Mouse (Mus musculus) kidney, embryonic 14.5 days (tissue): ENCODE data around the gene Sema6d. TPM values are rescaled to one million over a fixed set of nuclear protein-coding genes. Genes with fewer than 3 reads are reported as not detected.

Source experiments
- ATAC-seq: fragments of 200-750 bp; cut with Nextera tagmentation; 2 replicates; pipeline ENCODE4 v1.8.0; 2017; ENCODE audit warnings: moderate number of reproducible peaks, mild to moderate bottlenecking, moderate TSS enrichment, moderate library complexity; ENCODE audit not compliant: low FRiP score, low TSS enrichment
- H3K27ac ChIP-seq: fragments of 300-500 bp; sonication (generic); 2 replicates; pipeline ENCODE4 v1.5.1; 2014; ENCODE audit warnings: low read depth, mild to moderate bottlenecking, low read length, moderate library complexity, mixed read lengths
- H3K27me3 ChIP-seq: fragments of 300-500 bp; sonication (generic); 2 replicates; pipeline ENCODE4 v1.6.1; 2014; ENCODE audit warnings: mild to moderate bottlenecking, low read length; ENCODE audit not compliant: control insufficient read depth, insufficient read depth
- H3K36me3 ChIP-seq: fragments of 300-500 bp; sonication (generic); 2 replicates; pipeline ENCODE4 v1.6.1; 2014; ENCODE audit warnings: low read length, mixed read lengths; ENCODE audit not compliant: control insufficient read depth, insufficient read depth
- H3K4me1 ChIP-seq: fragments of 300-500 bp; sonication (generic); 2 replicates; pipeline ENCODE4 v1.6.1; 2014; ENCODE audit warnings: low read length, mixed read lengths; ENCODE audit not compliant: control insufficient read depth, insufficient read depth
- H3K4me2 ChIP-seq: fragments of 300-500 bp; sonication (generic); replicated peaks from 2 replicates; pipeline ENCODE4 v1.6.1; 2014; ENCODE audit warnings: low read depth, mild to moderate bottlenecking, low read length
- H3K4me3 ChIP-seq: fragments of 300-500 bp; sonication (generic); 2 replicates; pipeline ENCODE4 v1.5.1; 2014; ENCODE audit warnings: mild to moderate bottlenecking, low read length
- H3K9ac ChIP-seq: fragments of 300-500 bp; sonication (generic); 2 replicates; pipeline ENCODE4 v1.6.1; 2014; ENCODE audit warnings: low read depth, mild to moderate bottlenecking, low read length, moderate library complexity
- H3K9me3 ChIP-seq: fragments of 300-500 bp; sonication (generic); 2 replicates; pipeline ENCODE4 v1.6.1; 2016; ENCODE audit warnings: low read length; ENCODE audit not compliant: control insufficient read depth
- WGBS: fragments of 180-500 bp; shearing (Covaris S2); extraction: QIAGEN DNeasy Blood & Tissue Kit; methylation state at CpG from one replicate; pipeline ENCODE4 v1.1.7; 2014; 5-methylcytosine and 5-hydroxymethylcytosine counted together
- polyA plus RNA-seq: library from polyadenylated mRNA; unstranded; fragments of >200 nt; fragmentation: Nextera tagmentation; extraction: Ambion mirVana; gene quantifications from 2 replicates; pipeline ENCODE4 v1.2.1, GENCODE M21; 2014

Sema6d gene
- polyA plus RNA-seq, 1 experiment from 2014 or later, result 11.8 TPM

DNA sequence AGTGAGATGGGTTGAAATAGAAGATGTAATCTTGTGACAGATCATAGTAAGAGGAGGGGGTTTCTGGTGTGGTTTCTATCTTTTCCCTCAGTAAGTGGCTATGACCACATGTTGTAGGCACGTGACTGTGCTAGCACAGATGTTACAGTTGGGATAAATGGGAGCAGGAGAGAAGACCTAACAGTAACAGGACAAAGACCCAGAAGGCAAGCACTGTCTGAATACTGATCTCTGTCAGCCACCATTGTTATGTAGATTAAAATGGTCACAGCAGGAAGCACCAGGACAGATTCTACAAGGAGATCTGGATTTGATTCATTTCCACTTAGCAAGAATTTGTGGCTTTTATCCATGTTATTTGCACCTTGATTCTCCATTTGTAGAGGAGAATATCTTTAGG, 55.8 kb downstream of the Sema6d start:
- no peak overlapping the region for H3K4me3 ChIP-seq
- no peak overlapping the region for H3K9ac ChIP-seq
- no peaks in the 10 kb centered on the region for H3K27me3 ChIP-seq
- H3K4me2 ChIP-seq, result no peak overlapping the region
- no peak overlapping the region for H3K27ac ChIP-seq
- H3K4me1 ChIP-seq, result no peaks in the 10 kb centered on the region
- ATAC-seq, result no peak
- WGBS, result 35% methylated on average over 1 of the region's 1 CpGs
- no peaks in the 10 kb centered on the region for H3K36me3 ChIP-seq
- no peaks in the 10 kb centered on the region for H3K9me3 ChIP-seq

DNA sequence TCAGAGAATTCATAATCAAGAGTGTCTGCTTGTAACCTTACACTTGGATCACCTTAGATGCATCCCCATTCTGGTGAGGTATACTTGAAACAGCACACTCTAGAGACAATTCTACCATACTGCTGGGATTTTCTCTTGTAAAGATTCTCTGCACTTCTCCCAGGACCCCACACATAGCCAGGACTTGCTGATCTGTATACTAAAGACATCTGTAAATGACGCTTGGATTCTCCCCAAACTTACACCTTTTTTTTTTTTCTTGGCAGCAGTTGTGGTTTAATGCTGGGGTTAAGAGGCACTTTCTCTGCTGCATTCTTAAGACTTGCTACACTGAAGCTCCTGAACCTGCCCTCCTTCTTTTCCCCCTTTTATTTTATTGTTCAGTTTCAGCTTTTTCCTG, 68.4 kb downstream of the Sema6d start:
- H3K9ac ChIP-seq, result no peak overlapping the region
- no peaks in the 10 kb centered on the region for H3K9me3 ChIP-seq
- no peaks in the 10 kb centered on the region for H3K4me1 ChIP-seq
- H3K27ac ChIP-seq, result no peak overlapping the region
- no peaks in the 10 kb centered on the region for H3K36me3 ChIP-seq
- no peak for ATAC-seq
- H3K4me2 ChIP-seq, result no peak overlapping the region
- no peaks in the 10 kb centered on the region for H3K27me3 ChIP-seq
- H3K4me3 ChIP-seq, result no peak overlapping the region
- WGBS, result 67% methylated on average over 1 of the region's 1 CpGs

DNA sequence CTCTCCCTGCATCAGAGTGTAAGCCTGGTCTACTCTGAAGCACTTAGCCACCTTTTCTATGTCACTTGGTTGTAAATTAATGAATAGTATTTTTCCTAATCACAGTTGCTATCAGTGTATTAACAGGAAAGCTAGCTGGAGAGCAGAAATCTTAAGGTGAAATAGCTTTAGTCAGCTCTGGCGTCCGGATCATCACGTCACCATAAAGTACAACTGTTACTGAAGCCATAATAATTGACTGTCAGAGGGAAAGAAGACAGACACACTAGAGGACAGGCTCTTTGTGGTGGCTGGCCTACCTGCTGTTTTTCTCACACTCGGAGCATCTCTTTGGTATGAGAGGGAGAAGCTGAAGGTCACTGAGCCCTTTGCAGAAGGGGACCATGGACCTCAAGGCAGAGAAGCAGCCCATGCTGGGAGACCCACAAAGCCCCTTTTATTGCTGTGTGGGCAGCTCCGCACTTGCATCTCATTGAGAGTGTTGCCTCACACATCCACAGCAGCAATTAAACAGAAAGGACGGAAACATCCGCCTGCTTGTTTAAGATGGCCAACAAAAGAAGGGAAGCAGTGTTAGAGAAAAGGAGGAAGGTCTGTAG, 72.3 kb downstream of the Sema6d start:
- no peaks in the 10 kb centered on the region for H3K4me1 ChIP-seq
- no peak overlapping the region for H3K9ac ChIP-seq
- no peak overlapping the region for H3K4me3 ChIP-seq
- 49% methylated on average over 7 of the region's 7 CpGs for WGBS
- no peaks in the 10 kb centered on the region for H3K36me3 ChIP-seq
- no peak overlapping the region for H3K4me2 ChIP-seq
- no peak overlapping the region for H3K27ac ChIP-seq
- H3K27me3 ChIP-seq, result no peaks in the 10 kb centered on the region
- ATAC-seq, result no peak
- H3K9me3 ChIP-seq, result no peaks in the 10 kb centered on the region

DNA sequence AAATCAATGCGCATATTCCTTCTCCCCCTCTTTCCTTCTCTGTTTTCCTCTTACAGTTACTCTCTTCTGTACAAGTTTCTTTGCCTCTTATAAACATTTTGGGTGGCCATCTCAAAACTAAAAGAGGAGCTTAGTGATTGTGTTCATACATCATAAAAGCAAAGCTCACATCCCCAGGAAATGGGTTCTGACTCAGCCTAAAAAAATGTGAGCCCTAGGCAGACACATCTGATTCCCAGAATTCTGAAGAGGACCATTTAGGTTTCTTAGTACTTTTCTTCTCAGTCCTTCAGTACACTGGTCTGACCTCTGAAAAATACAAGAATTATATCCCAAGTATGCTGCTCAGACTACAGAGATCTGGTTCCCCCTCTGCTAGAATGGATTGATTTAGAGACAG, 78.6 kb downstream of the Sema6d start:
- 95% methylated on average over 1 of the region's 1 CpGs for WGBS
- Histone ChIP-seq H3K4me1 (no peaks in the 10 kb centered on the region), H3K27ac (no peak overlapping the region), H3K9me3 (no peaks in the 10 kb centered on the region), H3K9ac (no peak overlapping the region), H3K27me3 (no peaks in the 10 kb centered on the region), H3K4me3 (no peak overlapping the region), H3K4me2 (no peak overlapping the region), H3K36me3 (no peaks in the 10 kb centered on the region)
- ATAC-seq, result no peak

DNA sequence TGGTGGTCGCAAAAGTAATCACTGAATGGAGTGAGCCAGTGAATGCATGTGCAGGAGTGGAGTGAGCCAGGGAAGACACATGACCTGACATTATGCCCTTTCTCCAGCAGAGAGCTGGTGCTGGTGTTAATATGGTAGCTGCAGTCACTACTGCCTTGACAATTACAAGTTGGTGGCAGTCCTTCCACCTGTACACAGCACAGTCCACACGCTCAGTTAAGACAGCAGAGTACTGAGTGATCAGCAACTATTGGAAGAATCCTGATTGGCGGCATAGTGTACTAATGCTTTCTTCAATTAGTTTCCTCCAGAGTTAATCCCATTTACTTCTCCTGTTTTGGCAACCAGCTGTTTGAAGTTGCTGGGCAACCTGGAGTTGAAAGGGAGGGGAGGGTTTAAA, 81.9 kb downstream of the Sema6d start:
- no peaks in the 10 kb centered on the region for H3K27me3 ChIP-seq
- no peak overlapping the region for H3K4me2 ChIP-seq
- H3K36me3 ChIP-seq, result no peaks in the 10 kb centered on the region
- no peak for ATAC-seq
- H3K4me3 ChIP-seq, result no peak overlapping the region
- H3K27ac ChIP-seq, result no peak overlapping the region
- H3K4me1 ChIP-seq, result no peaks in the 10 kb centered on the region
- H3K9me3 ChIP-seq, result no peaks in the 10 kb centered on the region
- WGBS, result 93% methylated on average over 3 of the region's 3 CpGs
- H3K9ac ChIP-seq, result no peak overlapping the region

DNA sequence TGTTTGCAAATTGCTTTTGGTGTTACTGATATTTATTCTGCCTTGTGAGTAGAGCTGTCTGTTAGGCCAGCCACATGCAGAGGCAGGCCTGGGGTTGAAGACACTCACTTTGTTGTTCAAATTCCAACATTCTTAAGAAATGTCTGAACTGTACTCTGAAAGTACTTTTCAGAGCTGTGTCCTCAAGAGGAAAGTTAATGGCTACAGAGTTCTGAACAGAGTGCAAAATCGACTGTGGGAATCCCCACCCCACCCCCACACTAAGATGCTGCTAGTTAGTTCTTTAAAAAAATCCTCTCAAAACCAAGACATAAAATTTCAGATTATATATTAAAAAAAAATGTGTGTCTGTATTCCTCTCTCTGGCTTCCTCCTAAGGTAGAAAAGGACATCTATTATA, 86.5 kb downstream of the Sema6d start:
- no peak overlapping the region for H3K4me2 ChIP-seq
- 44% methylated on average over 1 of the region's 1 CpGs for WGBS
- H3K27me3 ChIP-seq, result no peaks in the 10 kb centered on the region
- no peak overlapping the region for H3K27ac ChIP-seq
- H3K9me3 ChIP-seq, result no peaks in the 10 kb centered on the region
- no peak overlapping the region for H3K4me3 ChIP-seq
- no peak for ATAC-seq
- no peaks in the 10 kb centered on the region for H3K36me3 ChIP-seq
- H3K4me1 ChIP-seq, result no peaks in the 10 kb centered on the region
- H3K9ac ChIP-seq, result no peak overlapping the region

DNA sequence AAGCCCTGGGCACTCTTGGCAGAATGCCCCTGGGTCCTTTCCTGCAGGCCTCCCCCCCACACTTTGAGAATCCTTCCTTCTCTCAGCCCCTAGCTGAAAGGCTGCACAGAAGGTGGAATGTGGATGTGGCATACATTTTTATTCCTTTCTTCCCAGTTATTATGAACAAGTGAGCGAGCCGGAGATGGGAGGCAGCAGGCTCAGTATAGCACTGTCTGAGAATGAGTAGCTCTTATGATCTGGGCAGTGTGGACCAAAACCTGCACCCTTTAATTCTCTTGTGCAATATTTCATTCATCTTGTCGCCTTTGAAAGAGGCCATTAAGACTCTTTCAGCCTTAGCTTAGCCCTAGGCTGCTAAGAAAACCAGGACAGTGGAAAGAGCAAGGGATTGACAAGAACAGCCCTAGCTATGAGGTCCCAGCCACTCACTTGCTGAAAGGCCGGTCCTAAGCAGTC, 87.0 kb downstream of the Sema6d start:
- Histone ChIP-seq H3K36me3 (no peaks in the 10 kb centered on the region), H3K9ac (no peak overlapping the region), H3K27me3 (no peaks in the 10 kb centered on the region), H3K4me1 (no peaks in the 10 kb centered on the region), H3K4me3 (no peak overlapping the region), H3K9me3 (no peaks in the 10 kb centered on the region), H3K27ac (no peak overlapping the region), H3K4me2 (no peak overlapping the region)
- no peak for ATAC-seq
- 57% methylated on average over 4 of the region's 4 CpGs for WGBS

DNA sequence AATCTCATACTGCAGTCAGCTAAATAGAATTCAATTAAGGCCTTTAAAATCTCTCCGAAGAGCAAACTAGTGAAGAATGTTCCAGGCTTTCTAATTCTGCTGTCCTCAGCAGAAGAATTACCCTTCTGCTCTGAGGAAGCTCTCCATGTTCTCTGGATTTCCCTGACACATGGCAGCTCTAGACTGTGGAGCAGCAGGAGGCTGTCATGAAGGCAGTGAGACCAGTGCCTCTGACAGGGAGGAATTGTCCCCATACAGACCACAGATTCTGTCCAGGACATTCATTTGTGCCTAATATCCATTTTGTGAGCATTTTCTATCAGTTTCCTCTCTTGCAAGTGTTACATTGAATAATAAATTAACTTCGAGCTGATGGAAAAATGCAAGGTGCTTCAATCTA, 99.5 kb downstream of the Sema6d start:
- Histone ChIP-seq H3K36me3 (no peaks in the 10 kb centered on the region), H3K27ac (no peak overlapping the region)
- 83% methylated on average over 2 of the region's 2 CpGs for WGBS

DNA sequence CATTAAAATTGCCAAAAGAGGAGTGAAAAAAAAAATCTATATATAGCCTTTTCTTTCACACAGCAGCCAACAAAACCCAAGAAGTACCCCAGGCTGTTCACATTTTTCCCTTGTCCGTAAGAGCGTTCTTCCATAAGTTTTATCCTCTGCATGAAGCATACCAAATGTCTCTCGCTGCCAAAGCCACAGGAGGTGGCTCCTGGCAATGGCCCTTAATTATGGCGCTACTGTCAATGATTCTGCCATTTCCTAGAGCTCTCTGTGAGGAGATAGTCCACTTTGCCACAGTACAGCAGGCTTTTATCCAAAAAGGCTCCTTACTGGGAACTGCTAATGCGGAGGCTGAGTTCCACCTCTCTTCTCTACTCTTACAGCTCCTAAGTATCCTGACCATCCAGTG, 104.3 kb downstream of the Sema6d start:
- WGBS, result 91% methylated on average over 5 of the region's 5 CpGs
- no peak for ATAC-seq
- H3K27ac ChIP-seq, result no peak overlapping the region

More for the DNA sequence above, 99.5 kb downstream of the Sema6d start:
- Histone ChIP-seq H3K4me3 (no peak overlapping the region), H3K9ac (no peak overlapping the region), H3K4me1 (no peaks in the 10 kb centered on the region), H3K27me3 (no peaks in the 10 kb centered on the region), H3K9me3 (no peaks in the 10 kb centered on the region), H3K4me2 (no peak overlapping the region)
- no peak for ATAC-seq

More for the DNA sequence above, 104.3 kb downstream of the Sema6d start:
- H3K4me2 ChIP-seq, result no peak overlapping the region
- H3K36me3 ChIP-seq, result no peaks in the 10 kb centered on the region
- no peak overlapping the region for H3K4me3 ChIP-seq
- H3K27me3 ChIP-seq, result no peaks in the 10 kb centered on the region
- H3K9ac ChIP-seq, result no peak overlapping the region
- H3K4me1 ChIP-seq, result no peaks in the 10 kb centered on the region
- H3K9me3 ChIP-seq, result no peaks in the 10 kb centered on the region
